Comparison of ENCODE assay signal across 9 mouse cellular contexts in genomic region chr19:25400212-25400913, GRCm38 (mm10).
DNase-seq lines count a peak whose midpoint lies in the region; ATAC-seq lines count a peak whose summit lies in the region.
"Had no signal": no experiment of that assay in that cellular context is flagged by ENCODE, and none has a peak within 500 bp of the region (broad histone marks: within the 10 kb centered on the region; RNA-seq: fewer than 3 reads in every experiment).

No protein-coding gene starts in this region.

- 35% methylated on average over 13 of the region's 13 CpGs for WGBS in heart, embryonic 14.5 days
- WGBS in forebrain, embryonic 10.5 days = 41% methylated on average over 13 of the region's 13 CpGs
- WGBS in kidney, embryonic 14.5 days = 23% methylated on average over 13 of the region's 13 CpGs
- 34% methylated on average over 13 of the region's 13 CpGs for WGBS in neural tube, embryonic 11.5 days

- H3K9ac ChIP-seq in heart, embryonic 14.5 days (ENCODE audit: low read length) = peak overlapping the region; percentile 57; the same call in 1 of the 2 replicates
- H3K9ac ChIP-seq in kidney, embryonic 14.5 days (ENCODE audit: low read depth, low read length) = no peak overlapping the region
- H3K9ac ChIP-seq in neural tube, embryonic 11.5 days (ENCODE audit: low read length) = no peak overlapping the region

- peaks cover 22 to 60% of the 10 kb centered on the region in 2 experiments for H3K4me1 ChIP-seq in heart, embryonic 14.5 days (ENCODE audit: control insufficient read depth in 2 of 2, insufficient read depth in 2 of 2, low read length in 2 of 2)
- peaks cover 45% of the 10 kb centered on the region for H3K4me1 ChIP-seq in forebrain, embryonic 10.5 days
- H3K4me1 ChIP-seq in kidney, embryonic 14.5 days (ENCODE audit: control insufficient read depth, insufficient read depth, low read length) = peaks cover 25% of the 10 kb centered on the region
- peaks cover 23% of the 10 kb centered on the region for H3K4me1 ChIP-seq in neural tube, embryonic 11.5 days (ENCODE audit: control insufficient read depth, insufficient read depth, low read length)

- peak overlapping the region; percentile 80 to 93 for H3K27ac ChIP-seq in heart, embryonic 14.5 days (replicated peaks in 1 of 2; ENCODE audit: control insufficient read depth in 1 of 2, insufficient read depth in 1 of 2, low read depth in 2 of 2, low read length in 2 of 2)
- H3K27ac ChIP-seq in forebrain, embryonic 10.5 days = peak overlapping the region; percentile 65
- H3K27ac ChIP-seq in kidney, embryonic 14.5 days (ENCODE audit: low read depth, low read length) = peak overlapping the region; percentile 49; the same call in 1 of the 2 replicates
- peak overlapping the region; percentile 67 for H3K27ac ChIP-seq in neural tube, embryonic 11.5 days (ENCODE audit: low read depth, low read length)

- ATAC-seq in heart, embryonic 14.5 days (ENCODE audit: insufficient number of reproducible peaks, insufficient read depth, low FRiP score, low read depth) = no peak
- ATAC-seq in kidney, embryonic 14.5 days (ENCODE audit: low FRiP score, low TSS enrichment) = peak; percentile 65
- peak; percentile 73 for ATAC-seq in neural tube, embryonic 11.5 days (ENCODE audit: insufficient read depth, low FRiP score, low TSS enrichment)
- no peak for ATAC-seq in erythroid progenitor cell, adult 5-6 weeks (replicated peaks; ENCODE audit: low FRiP score, poor library complexity, severe bottlenecking)
- ATAC-seq in megakaryocyte-erythroid progenitor cell, adult 5-6 weeks (replicated peaks; ENCODE audit: low FRiP score, low TSS enrichment, poor library complexity, severe bottlenecking) = no peak

- H3K4me2 ChIP-seq in heart, embryonic 14.5 days (ENCODE audit: low read length) = peak overlapping the region; percentile 52
- peak overlapping the region; percentile 24 for H3K4me2 ChIP-seq in kidney, embryonic 14.5 days (replicated peaks; ENCODE audit: low read depth, low read length)
- peak overlapping the region; percentile 18; the same call in 1 of the 2 replicates for H3K4me2 ChIP-seq in neural tube, embryonic 11.5 days (ENCODE audit: low read depth)

- H3K36me3 ChIP-seq in heart, embryonic 14.5 days (ENCODE audit: control insufficient read depth, insufficient read depth, low read length) = no peaks in the 10 kb centered on the region
- no peaks in the 10 kb centered on the region for H3K36me3 ChIP-seq in forebrain, embryonic 10.5 days (replicated peaks)
- no peaks in the 10 kb centered on the region for H3K36me3 ChIP-seq in kidney, embryonic 14.5 days (ENCODE audit: control insufficient read depth, insufficient read depth, low read length)
- H3K36me3 ChIP-seq in neural tube, embryonic 11.5 days (ENCODE audit: control insufficient read depth, insufficient read depth, low read length) = no peaks in the 10 kb centered on the region

- 0 out of 2 replicates have a peak, but pooled peaks cover 3% of the 10 kb centered on the region for H3K9me3 ChIP-seq in heart, embryonic 14.5 days (ENCODE audit: control insufficient read depth, low read length)
- no peaks in the 10 kb centered on the region for H3K9me3 ChIP-seq in forebrain, embryonic 10.5 days
- H3K9me3 ChIP-seq in kidney, embryonic 14.5 days (ENCODE audit: control insufficient read depth, low read length) = peaks cover 4% of the 10 kb centered on the region
- no peaks in the 10 kb centered on the region for H3K9me3 ChIP-seq in neural tube, embryonic 11.5 days (ENCODE audit: control insufficient read depth, low read length)

- no peaks in the 10 kb centered on the region for H3K27me3 ChIP-seq in heart, embryonic 14.5 days (ENCODE audit: control insufficient read depth, insufficient read depth, low read length)
- peaks cover 37% of the 10 kb centered on the region for H3K27me3 ChIP-seq in forebrain, embryonic 10.5 days (ENCODE audit: poor library complexity, severe bottlenecking)
- no peaks in the 10 kb centered on the region for H3K27me3 ChIP-seq in kidney, embryonic 14.5 days (ENCODE audit: control insufficient read depth, insufficient read depth, low read length)
- no peaks in the 10 kb centered on the region for H3K27me3 ChIP-seq in neural tube, embryonic 11.5 days (ENCODE audit: control insufficient read depth, insufficient read depth, low read length)

- H3K4me3 ChIP-seq in heart, embryonic 14.5 days (ENCODE audit: control insufficient read depth in 1 of 2, insufficient read depth in 1 of 2, low read depth in 1 of 2, low read length in 2 of 2) = no peak overlapping the region
- no peak overlapping the region; the same call in 1 of the 2 replicates for H3K4me3 ChIP-seq in forebrain, embryonic 10.5 days
- no peak overlapping the region for H3K4me3 ChIP-seq in kidney, embryonic 14.5 days (ENCODE audit: low read length)
- no peak overlapping the region for H3K4me3 ChIP-seq in neural tube, embryonic 11.5 days (ENCODE audit: low read depth, low read length)

- no peak for DNase-seq in heart, postnatal 4 days
- DNase-seq in forebrain, embryonic 10.5 days (ENCODE audit: extremely low spot score, low spot score) = peak; percentile 21
- peak; percentile 35 for DNase-seq in neural tube, embryonic 11.5 days (ENCODE audit: low spot score)
- no peak for DNase-seq in left cerebral cortex, adult 9 months (ENCODE audit: low spot score in 2 of 2)
- DNase-seq: cerebellum, adult 2 months had no signal

Comparison
In these comparisons a context has a peak if more than half of its experiments do, and no peak if none do; other contexts are left out.
1. ATAC-seq: peak in kidney, embryonic 14.5 days (single experiment) and neural tube, embryonic 11.5 days (single experiment); none in heart, embryonic 14.5 days (single experiment), erythroid progenitor cell, adult 5-6 weeks (single experiment) and megakaryocyte-erythroid progenitor cell, adult 5-6 weeks (single experiment).
2. DNase-seq: peak in forebrain, embryonic 10.5 days (single experiment) and neural tube, embryonic 11.5 days (single experiment); none in heart, postnatal 4 days (single experiment) and left cerebral cortex, adult 9 months (0 of 2).
3. Peak in every context shown above with its lines, with median percentiles within 50 percentile points of each other: H3K27ac ChIP-seq and H3K4me2 ChIP-seq.